Mouse (Mus musculus): Measurements from ENCODE around the gene Rpp40. TPM values are rescaled to one million over a fixed set of nuclear protein-coding genes. Genes with fewer than 3 reads are reported as not detected.

The Rpp40 gene
- polyA plus RNA-seq, 1 experiment from 2014 or later, result 18.0 TPM

GRCm38 (mm10) chr13:35905378-35905777 is 781 bp downstream of the Rpp40 start:
- no peak for ATAC-seq (ENCODE audit: low FRiP score)
- H3K9me3 ChIP-seq (ENCODE audit: control insufficient read depth, low read length), result no peaks in the 10 kb centered on the region
- no peak overlapping the region for H3K27ac ChIP-seq (ENCODE audit: low read depth, low read length)
- peak overlapping the region; percentile 64 for H3K9ac ChIP-seq (ENCODE audit: low read length)
- WGBS, result 2% methylated on average over 13 of the region's 13 CpGs
- no peaks in the 10 kb centered on the region for H3K36me3 ChIP-seq (ENCODE audit: control insufficient read depth, insufficient read depth, low read length)
- peak overlapping the region; percentile 54 for H3K4me3 ChIP-seq (ENCODE audit: low read depth, low read length)
- no peak for DNase-seq (ENCODE audit: low spot score, missing footprints)
- no peaks in the 10 kb centered on the region for H3K27me3 ChIP-seq (ENCODE audit: control insufficient read depth, insufficient read depth, low read length)
- peak overlapping the region; percentile 68 for H3K4me2 ChIP-seq
- no peaks in the 10 kb centered on the region for H3K4me1 ChIP-seq (ENCODE audit: control insufficient read depth, insufficient read depth, low read length)

DNA sequence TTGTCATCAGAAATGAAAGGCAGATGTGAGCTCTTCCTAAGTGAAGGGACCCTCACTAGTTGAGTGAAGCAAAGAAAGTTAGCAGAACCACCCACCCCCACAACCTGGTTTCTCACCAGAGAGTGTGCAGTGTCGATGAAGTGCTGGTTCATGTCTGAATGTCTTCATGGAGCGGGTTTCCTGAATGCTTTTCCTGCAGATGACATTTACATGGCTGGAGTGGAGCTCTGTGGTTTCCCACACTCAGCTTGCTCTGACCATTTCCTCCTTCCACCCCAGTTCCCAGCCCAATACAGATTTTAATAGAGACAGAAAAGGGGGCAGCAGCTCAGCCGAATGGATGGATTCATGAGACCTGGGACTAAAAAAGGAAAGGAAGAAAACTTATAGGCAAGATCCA is 13.3 kb downstream of the Rpp40 start:
- no peaks in the 10 kb centered on the region for H3K9me3 ChIP-seq (ENCODE audit: control insufficient read depth, low read length)

GRCm38 (mm10) chr13:35886121-35886725 is 19.9 kb downstream of the Rpp40 start:
- Histone ChIP-seq H3K9me3 (ENCODE audit: control insufficient read depth, low read length) (no peaks in the 10 kb centered on the region), H3K36me3 (ENCODE audit: control insufficient read depth, insufficient read depth, low read length) (no peaks in the 10 kb centered on the region)
- 44% methylated on average over 15 of the region's 15 CpGs for WGBS

More for the DNA sequence above, 13.3 kb downstream of the Rpp40 start:
- Histone ChIP-seq H3K27me3 (ENCODE audit: control insufficient read depth, insufficient read depth, low read length) (no peaks in the 10 kb centered on the region), H3K4me2 (no peak overlapping the region), H3K4me3 (ENCODE audit: low read depth, low read length) (no peak overlapping the region), H3K36me3 (ENCODE audit: control insufficient read depth, insufficient read depth, low read length) (0 out of 2 replicates have a peak, but pooled peaks cover 2% of the 10 kb centered on the region), H3K4me1 (ENCODE audit: control insufficient read depth, insufficient read depth, low read length) (no peaks in the 10 kb centered on the region), H3K9ac (ENCODE audit: low read length) (no peak overlapping the region), H3K27ac (ENCODE audit: low read depth, low read length) (no peak overlapping the region)
- WGBS, result 90% methylated on average over 3 of the region's 3 CpGs
- ATAC-seq (ENCODE audit: low FRiP score), result no peak
- no peak for DNase-seq (ENCODE audit: low spot score, missing footprints)

GRCm38 (mm10) chr13:35880555-35881046 is 25.6 kb downstream of the Rpp40 start:
- Histone ChIP-seq H3K9ac (ENCODE audit: low read length) (no peak overlapping the region), H3K4me3 (ENCODE audit: low read depth, low read length) (no peak overlapping the region), H3K9me3 (ENCODE audit: control insufficient read depth, low read length) (no peaks in the 10 kb centered on the region), H3K27me3 (ENCODE audit: control insufficient read depth, insufficient read depth, low read length) (no peaks in the 10 kb centered on the region), H3K36me3 (ENCODE audit: control insufficient read depth, insufficient read depth, low read length) (no peaks in the 10 kb centered on the region), H3K4me1 (ENCODE audit: control insufficient read depth, insufficient read depth, low read length) (no peaks in the 10 kb centered on the region), H3K27ac (ENCODE audit: low read depth, low read length) (no peak overlapping the region), H3K4me2 (no peak overlapping the region)
- ATAC-seq (ENCODE audit: low FRiP score) (no peak), DNase-seq (ENCODE audit: low spot score, missing footprints) (no peak)
- 73% methylated on average over 6 of the region's 6 CpGs for WGBS

More at GRCm38 (mm10) chr13:35886121-35886725, 19.9 kb downstream of the Rpp40 start:
- no peaks in the 10 kb centered on the region for H3K4me1 ChIP-seq (ENCODE audit: control insufficient read depth, insufficient read depth, low read length)
- ATAC-seq (ENCODE audit: low FRiP score) (no peak), DNase-seq (ENCODE audit: low spot score, missing footprints) (peak; percentile 85)
- H3K4me2 ChIP-seq, result no peak overlapping the region
- H3K27me3 ChIP-seq (ENCODE audit: control insufficient read depth, insufficient read depth, low read length), result no peaks in the 10 kb centered on the region
- H3K9ac ChIP-seq (ENCODE audit: low read length), result no peak overlapping the region
- no peak overlapping the region for H3K4me3 ChIP-seq (ENCODE audit: low read depth, low read length)
- H3K27ac ChIP-seq (ENCODE audit: low read depth, low read length), result no peak overlapping the region

DNA sequence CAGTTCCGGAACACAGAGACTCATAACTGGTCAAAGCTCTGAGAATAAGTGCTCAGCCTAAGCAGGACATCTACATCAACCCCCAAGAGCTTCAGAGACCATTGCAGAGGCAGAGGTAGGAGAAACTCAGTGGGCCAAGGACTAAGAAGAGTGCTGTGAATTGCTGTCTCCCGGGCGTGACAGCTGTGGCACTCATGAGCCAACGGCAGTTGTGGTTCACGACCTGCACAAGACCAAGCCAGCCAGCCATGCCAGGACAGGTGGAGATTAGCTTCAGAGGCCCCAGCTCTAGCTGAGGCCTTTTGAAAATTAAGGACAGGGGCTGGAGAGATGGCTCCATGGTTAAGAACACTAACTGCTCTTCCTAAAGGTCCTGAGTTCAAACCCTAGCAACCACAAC is 26.6 kb downstream of the Rpp40 start:
- Histone ChIP-seq H3K9me3 (ENCODE audit: control insufficient read depth, low read length) (no peaks in the 10 kb centered on the region), H3K4me3 (ENCODE audit: low read depth, low read length) (no peak overlapping the region), H3K4me1 (ENCODE audit: control insufficient read depth, insufficient read depth, low read length) (no peaks in the 10 kb centered on the region), H3K36me3 (ENCODE audit: control insufficient read depth, insufficient read depth, low read length) (no peaks in the 10 kb centered on the region), H3K27me3 (ENCODE audit: control insufficient read depth, insufficient read depth, low read length) (no peaks in the 10 kb centered on the region), H3K27ac (ENCODE audit: low read depth, low read length) (no peak overlapping the region), H3K4me2 (no peak overlapping the region), H3K9ac (ENCODE audit: low read length) (no peak overlapping the region)
- ATAC-seq (ENCODE audit: low FRiP score), result no peak
- no peak for DNase-seq (ENCODE audit: low spot score, missing footprints)
- WGBS, result 86% methylated on average over 5 of the region's 5 CpGs

DNA sequence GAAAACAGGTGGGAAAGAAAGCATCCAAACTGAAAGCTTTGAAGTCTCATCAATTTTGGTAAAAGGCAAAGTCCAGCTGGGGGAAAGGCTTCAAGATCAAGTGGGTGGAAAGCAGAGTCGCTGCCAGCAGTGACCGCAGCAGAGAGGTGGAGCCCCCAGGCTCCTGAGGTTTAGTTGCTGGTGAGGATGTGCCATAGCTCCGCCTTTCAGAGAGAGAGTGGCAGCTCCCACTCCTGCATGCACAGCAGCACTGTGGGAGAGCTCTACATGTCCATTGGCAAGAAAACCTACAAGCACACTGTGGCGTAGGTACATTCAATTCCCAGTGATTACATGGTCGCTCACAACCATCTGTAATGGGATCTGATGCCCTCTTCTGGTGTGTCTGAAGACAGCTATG is 27.1 kb downstream of the Rpp40 start:
- H3K9me3 ChIP-seq (ENCODE audit: control insufficient read depth, low read length), result no peaks in the 10 kb centered on the region
- H3K27ac ChIP-seq (ENCODE audit: low read depth, low read length), result no peak overlapping the region
- no peaks in the 10 kb centered on the region for H3K27me3 ChIP-seq (ENCODE audit: control insufficient read depth, insufficient read depth, low read length)
- no peak overlapping the region for H3K4me3 ChIP-seq (ENCODE audit: low read depth, low read length)
- no peaks in the 10 kb centered on the region for H3K36me3 ChIP-seq (ENCODE audit: control insufficient read depth, insufficient read depth, low read length)
- 59% methylated on average over 5 of the region's 5 CpGs for WGBS
- no peak overlapping the region for H3K4me2 ChIP-seq
- H3K9ac ChIP-seq (ENCODE audit: low read length), result no peak overlapping the region
- H3K4me1 ChIP-seq (ENCODE audit: control insufficient read depth, insufficient read depth, low read length), result no peaks in the 10 kb centered on the region
- no peak for ATAC-seq (ENCODE audit: low FRiP score)
- no peak for DNase-seq (ENCODE audit: low spot score, missing footprints)

- no peaks in the 10 kb centered on the region for H3K9me3 ChIP-seq (ENCODE audit: control insufficient read depth, low read length)
- H3K27me3 ChIP-seq (ENCODE audit: control insufficient read depth, insufficient read depth, low read length), result no peaks in the 10 kb centered on the region
- H3K4me1 ChIP-seq (ENCODE audit: control insufficient read depth, insufficient read depth, low read length), result no peaks in the 10 kb centered on the region
- no peaks in the 10 kb centered on the region for H3K36me3 ChIP-seq (ENCODE audit: control insufficient read depth, insufficient read depth, low read length)
- no peak overlapping the region for H3K4me3 ChIP-seq (ENCODE audit: low read depth, low read length)
- ATAC-seq (ENCODE audit: low FRiP score), result no peak
- 81% methylated on average over 1 of the region's 1 CpGs for WGBS
- no peak overlapping the region for H3K9ac ChIP-seq (ENCODE audit: low read length)
- H3K27ac ChIP-seq (ENCODE audit: low read depth, low read length), result no peak overlapping the region
- DNase-seq (ENCODE audit: low spot score, missing footprints), result no peak
- no peak overlapping the region for H3K4me2 ChIP-seq
These were observed 27.9 kb downstream of the Rpp40 start for GRCm38 (mm10) chr13:35878282-35878681.

DNA sequence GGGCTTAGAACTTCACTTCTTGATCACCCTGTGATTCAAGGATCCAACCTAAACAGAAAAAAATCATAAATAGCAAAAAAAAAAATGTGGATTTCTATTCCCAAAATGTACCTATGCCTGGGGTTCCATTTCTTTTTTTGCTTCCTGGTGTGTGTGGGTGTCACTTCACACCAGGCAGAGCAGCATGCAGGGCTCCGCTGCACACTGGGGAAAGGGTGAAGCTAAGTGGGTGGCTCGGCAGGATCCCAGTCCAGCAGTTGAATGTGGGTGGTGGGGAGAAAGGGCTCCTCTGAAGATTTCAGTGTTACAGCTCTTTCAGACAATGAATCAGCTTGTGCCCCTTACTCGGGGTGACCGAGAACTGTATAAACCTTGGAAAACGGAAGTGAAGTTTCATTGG is 30.8 kb downstream of the Rpp40 start:
- Histone ChIP-seq H3K27ac (ENCODE audit: low read depth, low read length) (no peak overlapping the region), H3K36me3 (ENCODE audit: control insufficient read depth, insufficient read depth, low read length) (no peaks in the 10 kb centered on the region), H3K9me3 (ENCODE audit: control insufficient read depth, low read length) (no peaks in the 10 kb centered on the region), H3K27me3 (ENCODE audit: control insufficient read depth, insufficient read depth, low read length) (no peaks in the 10 kb centered on the region), H3K4me2 (no peak overlapping the region), H3K9ac (ENCODE audit: low read length) (no peak overlapping the region), H3K4me3 (ENCODE audit: low read depth, low read length) (no peak overlapping the region), H3K4me1 (ENCODE audit: control insufficient read depth, insufficient read depth, low read length) (no peaks in the 10 kb centered on the region)
- ATAC-seq (ENCODE audit: low FRiP score) (no peak), DNase-seq (ENCODE audit: low spot score, missing footprints) (no peak)
- 86% methylated on average over 5 of the region's 5 CpGs for WGBS

- no peak overlapping the region for H3K4me3 ChIP-seq (ENCODE audit: low read depth, low read length)
- H3K4me2 ChIP-seq, result no peak overlapping the region
- no peaks in the 10 kb centered on the region for H3K27me3 ChIP-seq (ENCODE audit: control insufficient read depth, insufficient read depth, low read length)
- H3K27ac ChIP-seq (ENCODE audit: low read depth, low read length), result no peak overlapping the region
- ATAC-seq (ENCODE audit: low FRiP score) (no peak), DNase-seq (ENCODE audit: low spot score, missing footprints) (no peak)
- H3K9me3 ChIP-seq (ENCODE audit: control insufficient read depth, low read length), result no peaks in the 10 kb centered on the region
- no peaks in the 10 kb centered on the region for H3K36me3 ChIP-seq (ENCODE audit: control insufficient read depth, insufficient read depth, low read length)
- no peaks in the 10 kb centered on the region for H3K4me1 ChIP-seq (ENCODE audit: control insufficient read depth, insufficient read depth, low read length)
- WGBS, result 86% methylated on average over 3 of the region's 3 CpGs
- no peak overlapping the region for H3K9ac ChIP-seq (ENCODE audit: low read length)
These were observed 35.1 kb downstream of the Rpp40 start for GRCm38 (mm10) chr13:35871107-35871506.
